Mouse (Mus musculus): ENCODE results near the gene Ccdc15. TPM values are rescaled to one million over a fixed set of nuclear protein-coding genes. Genes with fewer than 3 reads are reported as not detected.

Gene Ccdc15
- polyA plus RNA-seq, 1 experiment from 2014 or later, result 10.8 TPM

- peaks cover 4% of the 10 kb centered on the region; the same call in 1 of the 2 replicates for H3K4me1 ChIP-seq (replicated peaks)
- H3K9ac ChIP-seq (replicated peaks), result no peak overlapping the region
- no peaks in the 10 kb centered on the region for H3K36me3 ChIP-seq
- H3K4me3 ChIP-seq (replicated peaks), result no peak overlapping the region
- no peak for ATAC-seq
- no peak overlapping the region for H3K27ac ChIP-seq
- no peaks in the 10 kb centered on the region for H3K27me3 ChIP-seq
- H3K4me2 ChIP-seq (replicated peaks), result no peak overlapping the region
- WGBS, result 93% methylated on average over 1 of the region's 1 CpGs
- no peaks in the 10 kb centered on the region for H3K9me3 ChIP-seq
Observed at GRCm38 (mm10) chr9:37245810-37246209, 102.4 kb downstream of the Ccdc15 start.

- no peaks in the 10 kb centered on the region for H3K9me3 ChIP-seq
- no peaks in the 10 kb centered on the region for H3K36me3 ChIP-seq
- no peak overlapping the region for H3K4me2 ChIP-seq (replicated peaks)
- H3K4me1 ChIP-seq (replicated peaks), result peaks cover 4% of the 10 kb centered on the region; the same call in 1 of the 2 replicates
- no peaks in the 10 kb centered on the region for H3K27me3 ChIP-seq
- WGBS, result 76% methylated on average over 2 of the region's 2 CpGs
- no peak for ATAC-seq
- H3K4me3 ChIP-seq (replicated peaks), result no peak overlapping the region
- no peak overlapping the region for H3K9ac ChIP-seq (replicated peaks)
- H3K27ac ChIP-seq, result no peak overlapping the region
Observed at GRCm38 (mm10) chr9:37245404-37245803, 102.8 kb downstream of the Ccdc15 start.

GRCm38 (mm10) chr9:37244600-37244999 lies 103.6 kb downstream of the Ccdc15 start:
- H3K27me3 ChIP-seq, result no peaks in the 10 kb centered on the region
- no peak overlapping the region for H3K9ac ChIP-seq (replicated peaks)
- no peak overlapping the region for H3K4me2 ChIP-seq (replicated peaks)
- ATAC-seq, result no peak
- no peak overlapping the region for H3K27ac ChIP-seq
- 86% methylated on average over 1 of the region's 1 CpGs for WGBS
- H3K4me3 ChIP-seq (replicated peaks), result no peak overlapping the region
- H3K36me3 ChIP-seq, result no peaks in the 10 kb centered on the region
- peaks cover 4% of the 10 kb centered on the region; the same call in 1 of the 2 replicates for H3K4me1 ChIP-seq (replicated peaks)
- no peaks in the 10 kb centered on the region for H3K9me3 ChIP-seq

GRCm38 (mm10) chr9:37242764-37243163 lies 105.5 kb downstream of the Ccdc15 start:
- no peaks in the 10 kb centered on the region for H3K36me3 ChIP-seq
- no peaks in the 10 kb centered on the region for H3K4me1 ChIP-seq (replicated peaks)
- H3K27me3 ChIP-seq, result no peaks in the 10 kb centered on the region
- no peak for ATAC-seq
- H3K9me3 ChIP-seq, result no peaks in the 10 kb centered on the region
- no peak overlapping the region for H3K4me3 ChIP-seq (replicated peaks)
- no peak overlapping the region for H3K9ac ChIP-seq (replicated peaks)
- no peak overlapping the region for H3K4me2 ChIP-seq (replicated peaks)
- no peak overlapping the region for H3K27ac ChIP-seq
- 89% methylated on average over 3 of the region's 3 CpGs for WGBS

- WGBS, result 69% methylated on average over 4 of the region's 4 CpGs
- Histone ChIP-seq H3K27me3 (no peaks in the 10 kb centered on the region), H3K4me2 (replicated peaks) (no peak overlapping the region), H3K27ac (no peak overlapping the region), H3K36me3 (no peaks in the 10 kb centered on the region), H3K9me3 (no peaks in the 10 kb centered on the region), H3K4me3 (replicated peaks) (no peak overlapping the region), H3K9ac (replicated peaks) (no peak overlapping the region), H3K4me1 (replicated peaks) (0 out of 2 replicates have a peak, but pooled peaks cover 2% of the 10 kb centered on the region)
- no peak for ATAC-seq
Observed at GRCm38 (mm10) chr9:37235951-37236737, 112.1 kb downstream of the Ccdc15 start.

GRCm38 (mm10) chr9:37232201-37233195 lies 115.7 kb downstream of the Ccdc15 start:
- no peak overlapping the region for H3K4me3 ChIP-seq (replicated peaks)
- no peak for ATAC-seq
- no peak overlapping the region for H3K4me2 ChIP-seq (replicated peaks)
- H3K9me3 ChIP-seq, result no peaks in the 10 kb centered on the region
- H3K4me1 ChIP-seq (replicated peaks), result peaks cover 5% of the 10 kb centered on the region; the same call in 1 of the 2 replicates
- WGBS, result 51% methylated on average over 22 of the region's 22 CpGs
- H3K27me3 ChIP-seq, result no peaks in the 10 kb centered on the region
- no peak overlapping the region for H3K9ac ChIP-seq (replicated peaks)
- H3K27ac ChIP-seq, result no peak overlapping the region
- H3K36me3 ChIP-seq, result no peaks in the 10 kb centered on the region

- Histone ChIP-seq H3K9ac (replicated peaks) (no peak overlapping the region), H3K4me3 (replicated peaks) (no peak overlapping the region), H3K27me3 (no peaks in the 10 kb centered on the region), H3K4me1 (replicated peaks) (peaks cover 5% of the 10 kb centered on the region; the same call in 1 of the 2 replicates), H3K27ac (no peak overlapping the region), H3K4me2 (replicated peaks) (no peak overlapping the region), H3K9me3 (no peaks in the 10 kb centered on the region), H3K36me3 (0 out of 2 replicates have a peak, but pooled peaks cover 2% of the 10 kb centered on the region)
- no peak for ATAC-seq
- WGBS, result 91% methylated on average over 9 of the region's 9 CpGs
Observed at GRCm38 (mm10) chr9:37230486-37231195, 117.6 kb downstream of the Ccdc15 start.

- ATAC-seq, result peak; percentile 91
- H3K4me3 ChIP-seq (replicated peaks), result no peak overlapping the region
- 4% methylated on average over 1 of the region's 1 CpGs for WGBS
- no peak overlapping the region for H3K27ac ChIP-seq
- H3K9me3 ChIP-seq, result no peaks in the 10 kb centered on the region
- no peak overlapping the region for H3K4me2 ChIP-seq (replicated peaks)
- H3K36me3 ChIP-seq, result 0 out of 2 replicates have a peak, but pooled peaks cover 3% of the 10 kb centered on the region
- H3K27me3 ChIP-seq, result no peaks in the 10 kb centered on the region
- peaks cover 5% of the 10 kb centered on the region; the same call in 1 of the 2 replicates for H3K4me1 ChIP-seq (replicated peaks)
- H3K9ac ChIP-seq (replicated peaks), result no peak overlapping the region
Observed at GRCm38 (mm10) chr9:37229880-37230325, 118.3 kb downstream of the Ccdc15 start.

Other genes starting within 250 kb of the Ccdc15 start
- 30.1 and 33.1 TPM in 2 replicates for gene Pknox2, start 201.0 kb downstream of the Ccdc15 start, polyA plus RNA-seq (2015; fragmentation: Nextera tagmentation; extraction: Ambion mirVana)
- 11.4 and 12.7 TPM in 2 replicates for gene Tmem218, start 140.2 kb downstream of the Ccdc15 start, polyA plus RNA-seq (2015; fragmentation: Nextera tagmentation; extraction: Ambion mirVana)
- gene Slc37a2, start 92.7 kb downstream of the Ccdc15 start, polyA plus RNA-seq (2015; fragmentation: Nextera tagmentation; extraction: Ambion mirVana), result 0.72 and 0.96 TPM in 2 replicates
- gene Hepacam, start 18.9 kb upstream of the Ccdc15 start, polyA plus RNA-seq (2015; fragmentation: Nextera tagmentation; extraction: Ambion mirVana), result 2.2 and 2.5 TPM in 2 replicates
- 4.0 and 4.9 TPM in 2 replicates for gene Robo4, start 53.5 kb upstream of the Ccdc15 start, polyA plus RNA-seq (2015; fragmentation: Nextera tagmentation; extraction: Ambion mirVana)
- 20.5 and 22.4 TPM in 2 replicates for gene Robo3, start 84.8 kb upstream of the Ccdc15 start, polyA plus RNA-seq (2015; fragmentation: Nextera tagmentation; extraction: Ambion mirVana)
- gene Msantd2, start 140.9 kb upstream of the Ccdc15 start, polyA plus RNA-seq (2015; fragmentation: Nextera tagmentation; extraction: Ambion mirVana), result 36.5 and 39.5 TPM in 2 replicates
- gene Esam, start 179.6 kb upstream of the Ccdc15 start, polyA plus RNA-seq (2015; fragmentation: Nextera tagmentation; extraction: Ambion mirVana), result 33.5 and 34.5 TPM in 2 replicates
- gene Vsig2, start 190.8 kb upstream of the Ccdc15 start, polyA plus RNA-seq (2015; fragmentation: Nextera tagmentation; extraction: Ambion mirVana), result 0.37 and 0.42 TPM in 2 replicates
- 3.4 and 3.7 TPM in 2 replicates for gene Nrgn, start 204.5 kb upstream of the Ccdc15 start, polyA plus RNA-seq (2015; fragmentation: Nextera tagmentation; extraction: Ambion mirVana)
- gene Siae, start 207.3 kb upstream of the Ccdc15 start, polyA plus RNA-seq (2015; fragmentation: Nextera tagmentation; extraction: Ambion mirVana), result 8.1 and 9.2 TPM in 2 replicates

Measured in midbrain, embryonic 13.5 days (tissue).